Mouse (Mus musculus) layer of hippocampus, postnatal 14 days (tissue): Measurements from ENCODE around the gene Ikzf2. TPM values are rescaled to one million over a fixed set of nuclear protein-coding genes. Genes with fewer than 3 reads are reported as not detected.

Experiments used
- DNase-seq, 2 experiments: peaks; one replicate each; pipeline ENCODE4 v3.0.0; 2021 to 2022; ENCODE audit warnings: low spot score in 2 of 2, mixed read lengths in 1 of 2
- total RNA-seq, 2 experiments: library from RNA; stranded (reverse); gene quantifications; 2 replicates each; pipeline ENCODE4 v1.2.3; 2021

The Ikzf2 gene
- total RNA-seq, 2 experiments from 2014 or later = 7.0 to 10.4 TPM

DNA sequence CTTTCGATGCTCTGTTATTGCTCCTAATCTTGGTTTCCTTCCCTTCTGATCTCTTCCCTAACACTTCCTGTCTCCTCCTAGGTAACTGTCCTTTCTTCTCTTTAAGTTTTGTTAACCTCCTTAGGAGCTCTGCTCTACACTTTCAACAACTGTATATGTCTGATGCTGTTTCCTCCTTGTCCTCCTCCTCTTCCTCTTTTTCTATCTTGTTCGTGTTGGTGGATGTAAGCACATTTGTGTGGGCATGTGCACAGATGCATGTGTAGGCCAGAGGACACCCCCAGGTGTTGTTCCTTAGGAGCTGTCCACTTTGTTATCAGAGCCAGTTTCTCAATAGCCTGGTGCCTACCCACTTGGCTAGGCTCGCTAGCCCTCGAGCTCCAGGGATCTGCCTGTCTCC is 169.0 kb downstream of the Ikzf2 start:
- no peak for DNase-seq

DNA sequence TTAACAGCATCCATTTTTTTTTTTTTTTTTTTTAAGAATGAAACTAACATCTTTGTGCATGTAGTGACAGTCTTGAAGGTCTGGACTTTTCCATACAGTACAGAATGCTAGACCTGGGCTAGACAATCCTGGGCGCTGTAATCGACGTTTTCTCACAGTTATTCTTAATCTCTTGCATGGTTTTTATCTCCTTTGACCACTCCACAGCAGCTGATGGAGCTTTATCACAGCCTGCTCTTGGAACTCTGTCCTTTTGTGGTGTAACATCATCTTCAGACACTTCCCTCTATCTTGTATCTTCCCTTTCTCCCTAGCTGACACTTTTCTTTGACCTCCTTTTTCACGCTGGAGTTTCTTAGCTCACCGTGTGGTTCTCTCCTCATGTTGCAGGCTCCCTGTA is 170.9 kb downstream of the Ikzf2 start:
- no peak for DNase-seq

DNA sequence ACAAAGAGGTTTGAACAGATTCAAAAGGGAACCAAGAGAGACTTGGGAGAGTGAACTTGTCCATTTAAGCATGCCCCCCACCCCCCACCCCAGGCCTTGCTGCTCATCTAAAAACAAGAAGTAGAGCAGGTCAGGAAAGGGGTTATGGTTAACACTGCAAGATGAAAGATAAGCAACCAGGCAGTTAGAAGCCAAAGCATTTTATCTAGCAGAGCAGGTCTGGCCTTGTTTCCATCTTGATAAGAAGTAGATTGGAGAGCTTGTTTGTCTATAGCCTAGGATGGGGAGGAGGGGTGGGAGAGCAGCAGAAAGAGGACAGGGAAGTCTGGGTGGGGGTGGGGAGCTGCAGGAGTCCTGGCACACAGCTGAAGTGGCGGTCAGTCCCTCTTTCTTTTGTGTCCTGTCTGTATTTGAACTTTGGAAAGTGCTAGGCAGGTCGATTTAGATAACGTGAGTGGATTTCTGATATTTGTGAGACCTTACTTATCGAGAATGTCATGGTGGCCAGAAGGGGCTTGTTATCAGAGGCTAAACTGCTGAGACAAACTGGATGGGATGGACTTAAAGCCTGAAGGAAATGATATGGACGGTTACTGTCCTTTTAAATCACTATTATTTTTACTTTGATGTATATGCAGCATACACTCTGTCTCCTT is 173.3 kb downstream of the Ikzf2 start:
- no peak for DNase-seq

DNA sequence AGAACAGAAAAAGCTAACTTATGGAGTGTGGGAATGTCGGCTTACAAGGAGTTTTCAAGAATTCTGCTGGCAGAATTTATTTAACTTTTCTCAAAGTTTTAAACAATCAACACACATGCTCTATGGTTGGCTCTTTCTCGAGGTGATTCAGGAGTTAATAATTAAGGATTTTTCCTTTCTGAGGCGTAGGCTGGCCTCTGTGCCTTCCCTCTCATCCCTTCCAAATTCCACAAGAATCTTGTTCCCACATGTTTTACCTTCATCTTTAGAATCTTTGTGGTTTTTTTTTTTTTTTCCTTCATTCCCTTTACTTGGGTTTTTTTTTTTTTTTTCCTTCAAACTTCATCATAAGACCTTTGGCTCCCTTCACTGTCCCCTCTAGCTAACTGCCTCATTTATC is 178.8 kb downstream of the Ikzf2 start:
- DNase-seq = no peak

DNA sequence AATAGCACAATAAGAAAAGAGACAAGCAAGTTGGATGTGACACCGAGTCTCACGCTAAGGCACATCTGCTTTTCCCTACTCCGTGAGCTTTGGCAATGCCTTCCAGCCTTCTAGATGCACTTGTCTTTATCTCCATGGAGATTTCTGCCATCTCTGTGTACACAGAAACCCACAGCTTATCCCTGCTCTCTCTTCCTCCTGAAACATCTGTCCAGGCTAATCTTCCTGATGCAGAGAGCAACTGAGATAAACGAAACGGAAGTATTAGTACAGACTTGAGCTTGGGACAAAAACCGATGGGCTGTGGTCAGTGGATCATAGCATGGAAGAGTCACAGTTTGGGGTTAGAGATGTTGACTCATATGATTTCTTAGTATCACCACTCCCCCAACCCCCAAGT is 179.5 kb downstream of the Ikzf2 start:
- no peak for DNase-seq

DNA sequence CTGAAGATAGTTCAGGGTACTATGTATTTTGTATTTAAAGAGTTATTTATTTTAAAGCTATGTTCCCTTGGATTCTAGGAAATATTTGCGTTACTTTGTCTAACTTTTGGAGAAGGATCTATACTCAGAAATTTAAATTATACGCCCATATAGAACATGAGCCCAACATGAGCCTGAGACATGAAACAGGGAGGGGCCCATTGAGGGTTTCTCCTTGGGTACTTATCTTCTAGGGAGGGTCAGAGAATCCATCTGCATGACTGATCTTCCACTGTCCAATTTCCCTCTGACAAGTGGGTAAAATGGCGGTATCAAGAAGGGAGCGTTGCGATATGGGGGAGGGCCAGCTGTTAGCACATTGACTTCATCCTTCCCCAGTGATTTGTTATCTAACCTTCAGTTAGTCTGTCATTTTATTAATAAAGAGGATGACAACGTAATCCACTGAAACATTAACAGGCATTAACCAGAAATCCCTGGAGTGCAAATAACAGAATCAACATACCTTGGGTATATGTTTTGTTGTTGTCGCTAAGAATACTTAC is 180.4 kb downstream of the Ikzf2 start:
- no peak for DNase-seq

DNA sequence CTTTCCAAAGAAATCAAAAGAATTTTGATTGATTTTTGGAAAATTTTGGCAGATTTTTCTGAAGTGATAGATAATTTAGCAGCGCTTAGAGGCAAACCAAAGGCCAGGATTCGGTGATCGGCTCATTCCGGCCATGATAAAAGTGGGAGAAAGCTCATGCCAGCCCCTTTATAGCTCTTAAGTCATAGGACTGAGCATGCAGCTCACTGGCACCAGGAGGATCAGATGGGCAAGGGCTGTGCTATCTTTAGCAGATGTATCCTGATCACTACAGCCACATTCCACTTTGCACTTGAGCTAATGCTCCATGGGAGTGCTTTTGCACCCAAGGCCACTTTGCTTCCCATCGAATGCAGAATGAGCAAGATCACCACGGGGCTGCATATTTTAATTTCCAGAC is 181.0 kb downstream of the Ikzf2 start:
- DNase-seq = no peak

DNA sequence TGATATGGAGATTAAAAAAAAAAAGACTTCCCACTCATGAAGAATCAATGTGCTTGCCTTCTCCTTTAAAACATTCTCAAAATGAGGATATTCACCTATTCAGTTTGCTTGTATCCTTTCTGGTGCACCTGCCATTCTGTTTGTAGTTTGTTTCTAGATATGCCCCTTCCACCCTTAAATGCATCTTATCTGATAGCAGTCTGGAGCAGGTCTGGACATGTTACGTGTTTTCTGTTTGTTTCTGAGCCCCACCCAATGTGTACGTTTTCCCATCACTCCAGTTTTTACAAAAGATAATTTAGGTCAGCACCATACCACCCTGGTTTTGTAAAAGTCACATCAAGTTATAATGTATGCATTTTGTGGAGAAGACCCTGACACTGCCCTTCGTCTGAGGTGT is 186.7 kb downstream of the Ikzf2 start:
- DNase-seq = no peak

DNA sequence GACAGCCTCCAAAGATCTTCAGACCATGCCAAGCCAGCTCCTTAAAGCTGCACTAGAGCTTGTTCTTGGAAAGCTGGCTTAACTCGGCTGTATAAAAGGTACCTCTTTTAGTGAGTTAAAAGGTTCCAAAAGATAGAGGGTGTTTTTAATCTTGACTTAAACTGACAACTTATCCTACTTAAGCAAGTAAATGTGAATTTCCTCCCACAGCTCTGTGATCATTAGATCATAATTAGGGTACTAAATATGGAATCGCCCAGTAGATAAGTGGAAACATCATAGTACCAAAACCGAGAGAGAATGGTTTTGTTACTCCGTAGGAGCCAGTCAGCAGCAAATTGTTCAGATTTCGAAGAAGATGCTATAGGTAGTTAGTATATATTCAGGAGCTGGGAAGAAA is 187.4 kb downstream of the Ikzf2 start:
- DNase-seq = no peak

DNA sequence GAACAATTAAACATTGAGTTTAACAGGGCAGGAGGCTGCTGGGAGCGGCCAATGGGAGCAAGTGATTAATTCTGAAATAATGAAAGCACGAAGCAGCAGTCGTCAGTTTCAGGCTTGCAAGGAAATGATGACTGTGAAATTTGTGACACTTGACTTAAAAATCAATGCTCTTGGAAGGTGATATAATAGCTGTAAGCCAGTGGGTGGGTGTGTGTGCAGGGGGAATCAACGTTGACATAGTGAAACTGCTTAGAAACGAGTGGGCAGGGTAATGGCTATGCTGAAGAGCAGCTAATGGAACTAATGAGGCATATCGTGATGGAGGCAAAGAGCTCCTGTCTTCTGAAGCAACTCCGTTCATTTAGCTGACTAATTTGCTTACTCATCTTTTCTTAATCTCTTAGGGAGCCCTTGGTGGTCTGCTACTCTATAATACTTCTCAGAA is 188.2 kb downstream of the Ikzf2 start:
- DNase-seq = no peak

DNA sequence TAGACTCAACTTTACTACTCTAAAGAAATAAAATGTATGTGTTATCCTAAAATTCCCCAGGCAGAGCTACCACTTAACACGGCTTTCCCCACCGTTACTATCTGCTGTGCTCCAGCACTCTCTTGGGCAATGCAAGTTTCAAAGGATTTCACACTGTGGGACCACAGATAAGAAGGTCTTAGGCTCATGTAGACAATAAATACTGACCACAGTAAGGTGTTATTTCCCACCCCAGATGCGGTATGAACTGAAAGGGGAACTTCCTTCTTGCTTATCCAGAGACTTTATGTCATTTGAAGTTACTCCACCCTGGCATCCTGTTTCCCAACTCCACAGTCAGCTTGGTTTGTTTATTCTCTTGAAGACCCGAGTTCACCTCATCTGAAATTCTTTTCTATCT is 191.0 kb downstream of the Ikzf2 start:
- no peak for DNase-seq

DNA sequence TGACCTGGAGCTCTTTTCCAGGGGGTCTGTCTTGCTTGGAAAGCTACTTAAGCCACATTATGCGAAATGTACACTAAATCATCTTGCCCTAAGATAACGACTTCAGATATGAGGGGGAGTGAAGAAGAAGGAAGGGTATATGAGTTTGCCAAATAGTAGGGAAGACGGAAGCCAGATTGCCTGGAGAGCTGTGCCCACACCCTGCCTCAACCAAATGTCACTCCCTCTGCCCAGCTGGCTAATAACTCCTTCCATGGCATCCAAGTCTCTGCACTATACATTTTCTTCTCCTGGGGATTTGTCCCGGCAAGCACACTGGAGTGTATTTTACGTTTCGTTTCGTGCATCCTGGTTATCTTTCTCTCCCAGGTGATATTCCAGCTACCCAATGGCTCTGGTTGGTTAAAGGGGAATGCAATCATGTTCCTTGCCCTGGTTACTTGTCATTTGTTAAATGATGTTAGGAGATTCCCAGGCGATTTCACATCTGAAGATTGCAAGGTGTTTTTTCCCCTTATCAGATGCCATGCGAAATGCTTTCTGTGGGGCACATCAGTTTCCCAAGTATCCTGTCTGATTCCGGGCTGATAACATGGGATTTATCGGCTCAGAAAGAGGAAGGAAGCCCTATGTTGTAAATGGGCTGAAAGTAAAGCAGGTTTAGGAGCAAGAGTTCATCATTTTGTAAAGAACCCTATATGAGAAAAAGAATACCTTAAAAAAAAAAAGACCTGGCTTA is 193.6 kb downstream of the Ikzf2 start:
- DNase-seq = peak; percentile 23 to 31

DNA sequence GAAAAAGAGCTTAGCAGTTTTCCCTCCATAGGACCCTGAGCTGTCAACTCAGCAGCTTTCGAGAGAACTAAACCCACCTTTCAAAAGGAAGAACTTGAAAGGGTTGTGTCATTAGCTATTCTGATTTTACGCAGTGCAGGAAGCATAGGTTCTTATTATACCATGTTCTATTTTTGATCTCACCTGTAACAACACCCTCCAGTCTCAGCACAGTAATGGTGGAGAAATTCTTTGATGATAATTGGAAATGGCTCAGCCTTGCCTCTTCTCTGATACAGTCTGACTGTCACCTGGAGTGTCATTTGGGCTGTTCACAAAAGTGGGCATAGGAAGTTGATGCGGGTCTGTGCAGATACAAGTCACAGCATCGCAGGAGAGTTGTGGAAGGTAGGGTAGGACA is 195.0 kb downstream of the Ikzf2 start:
- no peak for DNase-seq

DNA sequence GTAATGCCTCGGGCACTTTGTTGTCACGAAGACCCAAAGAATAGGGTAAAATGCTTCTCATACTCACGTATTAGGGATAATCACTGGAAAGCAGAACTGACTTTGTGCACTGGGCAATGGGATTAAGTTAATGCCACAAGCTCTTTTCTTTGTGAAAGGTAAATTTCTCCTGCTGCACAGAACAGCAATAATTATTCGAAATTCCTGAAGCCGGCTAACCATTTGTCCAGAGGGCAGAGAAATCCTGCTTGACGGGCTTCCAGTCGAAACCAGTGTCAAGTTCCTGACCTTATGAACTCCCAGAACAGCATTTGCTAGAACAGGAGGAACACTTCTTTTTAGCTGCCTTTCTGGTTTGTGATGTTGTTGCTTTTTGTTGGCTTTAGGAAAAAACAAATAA is 198.0 kb downstream of the Ikzf2 start:
- DNase-seq = no peak

DNA sequence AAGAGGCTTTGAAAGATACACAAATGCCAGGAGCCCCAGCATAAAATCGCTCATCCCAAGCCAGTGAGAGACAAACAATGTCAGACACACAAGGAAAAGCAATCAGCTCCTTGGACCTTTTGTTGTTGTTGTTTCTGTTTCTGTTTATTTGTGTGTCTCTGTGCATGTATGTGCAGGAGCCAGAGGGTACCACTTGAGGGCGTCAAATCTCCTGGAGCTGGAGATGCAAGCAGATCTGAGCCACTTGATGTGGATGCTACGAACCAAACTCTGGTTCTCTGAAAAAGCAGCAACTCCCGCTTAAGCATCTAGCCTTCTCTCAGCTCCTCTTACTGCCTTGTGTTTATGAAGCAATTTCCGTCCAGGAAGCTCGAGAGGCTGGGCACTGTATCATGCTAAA is 198.4 kb downstream of the Ikzf2 start:
- no peak for DNase-seq

Other genes starting within 250 kb of the Ikzf2 start
- 1 to 10 TPM in 1 of 2 experiments, under 1 TPM in 1; 0.83 to 1.9 TPM for gene Spag16, start 139.7 kb upstream of the Ikzf2 start, total RNA-seq